Mouse (Mus musculus): ENCODE measurements at regions not wholly inside any gene's neighbourhood (a gene's known extent, or its start where the extent isn't known, plus 50 kb on each side); places are given as distances from the start of the nearest gene placed in this dataset.
"Not testable (repeated sequence)": the region's sequence is repeated elsewhere in the genome, so short reads cannot be mapped to it uniquely, and the experiment has no call there.

- DNase-seq (ENCODE audit: low read depth, low spot score), result peak; percentile 80
These were observed 526.0 kb upstream of the Agtr1b start for GRCm38 (mm10) chr3:20892916-20893430.

- no peak for DNase-seq (ENCODE audit: low read depth, low spot score)
These were observed 497.3 kb upstream of the Agtr1b start for GRCm38 (mm10) chr3:20864241-20864640.

GRCm38 (mm10) chr3:20831038-20831437 lies 464.1 kb upstream of the Agtr1b start:
- DNase-seq (ENCODE audit: low read depth, low spot score), result no peak

- peak; percentile 31 for DNase-seq (ENCODE audit: low read depth, low spot score)
These were observed 462.4 kb upstream of the Agtr1b start for GRCm38 (mm10) chr3:20829391-20829790.

GRCm38 (mm10) chr3:20828811-20829210 lies 461.8 kb upstream of the Agtr1b start:
- peak; percentile 39 for DNase-seq (ENCODE audit: low read depth, low spot score)

GRCm38 (mm10) chr3:20825661-20826334 lies 458.8 kb upstream of the Agtr1b start:
- peak; percentile 78 for DNase-seq (ENCODE audit: low read depth, low spot score)

- peak; percentile 92 for DNase-seq (ENCODE audit: low read depth, low spot score)
These were observed 455.2 kb upstream of the Agtr1b start for GRCm38 (mm10) chr3:20822226-20822625.

GRCm38 (mm10) chr3:20821712-20822111 lies 454.7 kb upstream of the Agtr1b start:
- peak; percentile 82 for DNase-seq (ENCODE audit: low read depth, low spot score)

GRCm38 (mm10) chr3:20820047-20820446 lies 453.1 kb upstream of the Agtr1b start:
- DNase-seq (ENCODE audit: low read depth, low spot score), result no peak

GRCm38 (mm10) chr3:20819586-20819985 lies 452.6 kb upstream of the Agtr1b start:
- peak; percentile 41 for DNase-seq (ENCODE audit: low read depth, low spot score)

GRCm38 (mm10) chr3:20816613-20817012 lies 449.6 kb upstream of the Agtr1b start:
- no peak for DNase-seq (ENCODE audit: low read depth, low spot score)

GRCm38 (mm10) chr3:20794256-20794655 lies 427.3 kb upstream of the Agtr1b start:
- DNase-seq (ENCODE audit: low read depth, low spot score), result peak; percentile 84

GRCm38 (mm10) chr3:20792503-20792902 lies 425.5 kb upstream of the Agtr1b start:
- DNase-seq (ENCODE audit: low read depth, low spot score), result no peak

GRCm38 (mm10) chr3:20777883-20778282 lies 410.9 kb upstream of the Agtr1b start:
- DNase-seq (ENCODE audit: low read depth, low spot score), result no peak

- DNase-seq (ENCODE audit: low read depth, low spot score), result no peak
These were observed 410.0 kb upstream of the Agtr1b start for GRCm38 (mm10) chr3:20776964-20777304.

GRCm38 (mm10) chr3:20776128-20776963 lies 409.4 kb upstream of the Agtr1b start:
- DNase-seq (ENCODE audit: low read depth, low spot score), result peak; percentile 78

- DNase-seq (ENCODE audit: low read depth, low spot score), result peak; percentile 64
These were observed 367.3 kb upstream of the Agtr1b start for GRCm38 (mm10) chr3:20734302-20734701.

GRCm38 (mm10) chr3:20732005-20732404 lies 365.0 kb upstream of the Agtr1b start:
- peak; percentile 45 for DNase-seq (ENCODE audit: low read depth, low spot score)

GRCm38 (mm10) chr3:20730481-20730880 lies 363.5 kb upstream of the Agtr1b start:
- no peak for DNase-seq (ENCODE audit: low read depth, low spot score)

GRCm38 (mm10) chr3:20729776-20730175 lies 362.8 kb upstream of the Agtr1b start:
- DNase-seq (ENCODE audit: low read depth, low spot score), result not testable (repeated sequence)

GRCm38 (mm10) chr3:20714671-20715070 lies 347.7 kb upstream of the Agtr1b start:
- DNase-seq (ENCODE audit: low read depth, low spot score), result no peak

GRCm38 (mm10) chr3:20709661-20710060 lies 342.7 kb upstream of the Agtr1b start:
- DNase-seq (ENCODE audit: low read depth, low spot score), result no peak
